Mouse (Mus musculus) liver, postnatal 0 days (tissue): ENCODE data around the gene Actc1. TPM values are rescaled to one million over a fixed set of nuclear protein-coding genes. Genes with fewer than 3 reads are reported as not detected.
A peak's percentile ranks its signal among the peaks of the same experiment; 100 is the strongest.

Experiments
- ATAC-seq: fragments of 200-750 bp; cut with Nextera tagmentation; 2 replicates; pipeline ENCODE4 v1.8.0; 2017; ENCODE audit warnings: mild to moderate bottlenecking, moderate library complexity
- DNase-seq: peaks from one replicate; pipeline ENCODE4 v3.0.0-alpha.2; 2016
- H3K27ac ChIP-seq: fragments of 300-500 bp; sonication (generic); 2 replicates; pipeline ENCODE4 v1.5.1; 2014; ENCODE audit warnings: antibody characterized with exemption, moderate library complexity, mild to moderate bottlenecking, low read depth
- H3K27me3 ChIP-seq: fragments of 300-500 bp; sonication (generic); 2 replicates; pipeline ENCODE4 v1.6.1; 2014; ENCODE audit warnings: low read length, control low read depth, mixed read lengths; ENCODE audit not compliant: insufficient read depth
- H3K36me3 ChIP-seq: fragments of 300-500 bp; sonication (generic); replicated peaks from 2 replicates; pipeline ENCODE4 v1.6.1; 2014; ENCODE audit warnings: mild to moderate bottlenecking, control low read depth, low read length, moderate library complexity, mixed read lengths; ENCODE audit not compliant: insufficient read depth
- H3K4me1 ChIP-seq: fragments of 300-500 bp; sonication (generic); 2 replicates; pipeline ENCODE4 v1.6.1; 2014; ENCODE audit warnings: antibody characterized with exemption, mild to moderate bottlenecking, control low read depth; ENCODE audit not compliant: insufficient read depth
- H3K4me2 ChIP-seq: fragments of 300-500 bp; sonication (generic); 2 replicates; pipeline ENCODE4 v1.6.1; 2014; ENCODE audit warnings: low read depth, mild to moderate bottlenecking, low read length, moderate library complexity, mixed read lengths
- H3K4me3 ChIP-seq: fragments of 300-500 bp; sonication (generic); 2 replicates; pipeline ENCODE4 v1.5.1; 2014; ENCODE audit warnings: low read depth, low read length
- H3K9ac ChIP-seq: fragments of 300-500 bp; sonication (generic); replicated peaks from 2 replicates; pipeline ENCODE4 v1.6.1; 2014; ENCODE audit warnings: mild to moderate bottlenecking, moderate library complexity
- H3K9me3 ChIP-seq: fragments of 300-500 bp; sonication (generic); 2 replicates; pipeline ENCODE4 v1.6.1; 2016; ENCODE audit warnings: mild to moderate bottlenecking, control low read depth, low read length, mixed read lengths
- CTCF ChIP-seq: sonication (generic); IDR thresholded peaks from 2 replicates; pipeline ENCODE4 v1.5.1; 2016; ENCODE audit warnings: antibody characterized with exemption, low read depth
- EP300 ChIP-seq: IDR thresholded peaks from 2 replicates; pipeline ENCODE4 v1.6.1; 2016; ENCODE audit warnings: antibody characterized with exemption, low read depth, mild to moderate bottlenecking
- WGBS: fragments of 180-500 bp; shearing (Covaris S2); extraction: QIAGEN DNeasy Blood & Tissue Kit; methylation state at CpG from one replicate; pipeline ENCODE4 v1.1.7; 2014; ENCODE audit not compliant: insufficient replicate concordance; 5-methylcytosine and 5-hydroxymethylcytosine counted together
- polyA plus RNA-seq: library from polyadenylated mRNA; unstranded; fragments of >200 nt; fragmentation: Nextera tagmentation; extraction: Ambion mirVana; gene quantifications from 2 replicates; pipeline ENCODE4 v1.2.1, GENCODE M21; 2015

Actc1 gene
- polyA plus RNA-seq, 1 experiment from 2014 or later: 1.1 TPM

- DNase-seq (no peak), ATAC-seq (no peak)
- no peaks in the 10 kb centered on the region for H3K4me1 ChIP-seq
- H3K9ac ChIP-seq: no peak overlapping the region
- H3K4me3 ChIP-seq: no peak overlapping the region
- no peak overlapping the region for H3K27ac ChIP-seq
- 37% methylated on average over 1 of the region's 1 CpGs for WGBS
- H3K36me3 ChIP-seq: peaks cover 10% of the 10 kb centered on the region
- no peak overlapping the region for H3K4me2 ChIP-seq
- no peaks in the 10 kb centered on the region for H3K9me3 ChIP-seq
- no peaks in the 10 kb centered on the region for H3K27me3 ChIP-seq
- TF ChIP-seq CTCF: no peak
- TF ChIP-seq EP300: no peak
Measured at GRCm38 (mm10) chr2:114096570-114096969, 43.2 kb upstream of the Actc1 start.

- Histone ChIP-seq H3K4me1 (no peaks in the 10 kb centered on the region), H3K4me3 (no peak overlapping the region), H3K9me3 (no peaks in the 10 kb centered on the region), H3K27me3 (no peaks in the 10 kb centered on the region), H3K9ac (no peak overlapping the region), H3K36me3 (no peaks in the 10 kb centered on the region; the same call in 1 of the 2 replicates), H3K27ac (no peak overlapping the region), H3K4me2 (no peak overlapping the region)
- DNase-seq (no peak), ATAC-seq (no peak)
- WGBS: 66% methylated on average over 5 of the region's 5 CpGs
- TF ChIP-seq CTCF: no peak
- no peak for TF ChIP-seq EP300
Measured at GRCm38 (mm10) chr2:114095348-114095747, 42.0 kb upstream of the Actc1 start.

- Histone ChIP-seq H3K36me3 (no peaks in the 10 kb centered on the region), H3K9ac (no peak overlapping the region), H3K4me2 (no peak overlapping the region), H3K4me3 (no peak overlapping the region), H3K27ac (no peak overlapping the region), H3K27me3 (no peaks in the 10 kb centered on the region), H3K9me3 (no peaks in the 10 kb centered on the region), H3K4me1 (no peaks in the 10 kb centered on the region)
- ATAC-seq: no peak
- DNase-seq: no peak
- 80% methylated on average over 1 of the region's 1 CpGs for WGBS
- TF ChIP-seq CTCF: no peak
- no peak for TF ChIP-seq EP300
Measured at GRCm38 (mm10) chr2:114094696-114095095, 41.3 kb upstream of the Actc1 start.

- no peak for ATAC-seq
- no peaks in the 10 kb centered on the region for H3K36me3 ChIP-seq
Measured at GRCm38 (mm10) chr2:114093577-114093976, 40.2 kb upstream of the Actc1 start.

GRCm38 (mm10) chr2:114089862-114090261, 36.5 kb upstream of the Actc1 start:
- ATAC-seq (peak; percentile 96), DNase-seq (peak; percentile 23)
- WGBS: 69% methylated on average over 3 of the region's 3 CpGs

More at GRCm38 (mm10) chr2:114093577-114093976, 40.2 kb upstream of the Actc1 start:
- TF ChIP-seq EP300 (no peak), CTCF (no peak)
- no peak for DNase-seq
- no peak overlapping the region for H3K27ac ChIP-seq
- H3K4me2 ChIP-seq: no peak overlapping the region
- H3K9me3 ChIP-seq: no peaks in the 10 kb centered on the region
- no peak overlapping the region for H3K4me3 ChIP-seq
- no peaks in the 10 kb centered on the region for H3K27me3 ChIP-seq
- H3K9ac ChIP-seq: no peak overlapping the region
- no peaks in the 10 kb centered on the region for H3K4me1 ChIP-seq
- WGBS: 71% methylated on average over 9 of the region's 9 CpGs

GRCm38 (mm10) chr2:114087271-114087670, 33.9 kb upstream of the Actc1 start:
- Histone ChIP-seq H3K4me3 (no peak overlapping the region), H3K27me3 (no peaks in the 10 kb centered on the region), H3K27ac (no peak overlapping the region), H3K9ac (no peak overlapping the region), H3K4me2 (no peak overlapping the region), H3K9me3 (no peaks in the 10 kb centered on the region), H3K36me3 (no peaks in the 10 kb centered on the region), H3K4me1 (no peaks in the 10 kb centered on the region)
- 59% methylated on average over 1 of the region's 1 CpGs for WGBS
- TF ChIP-seq CTCF (no peak), EP300 (no peak)
- no peak for DNase-seq
- ATAC-seq: no peak

More at GRCm38 (mm10) chr2:114089862-114090261, 36.5 kb upstream of the Actc1 start:
- no peak overlapping the region for H3K9ac ChIP-seq
- H3K36me3 ChIP-seq: no peaks in the 10 kb centered on the region
- no peaks in the 10 kb centered on the region for H3K4me1 ChIP-seq
- no peaks in the 10 kb centered on the region for H3K9me3 ChIP-seq
- H3K4me2 ChIP-seq: no peak overlapping the region
- H3K4me3 ChIP-seq: no peak overlapping the region
- H3K27me3 ChIP-seq: no peaks in the 10 kb centered on the region
- no peak for TF ChIP-seq CTCF
- peak; percentile 77 for TF ChIP-seq EP300
- H3K27ac ChIP-seq: peak overlapping the region; percentile 17; the same call in 1 of the 2 replicates

- DNase-seq: no peak
- TF ChIP-seq CTCF: no peak
- TF ChIP-seq EP300: no peak
- WGBS: 86% methylated on average over 2 of the region's 2 CpGs
Measured at GRCm38 (mm10) chr2:114071876-114072275, 18.5 kb upstream of the Actc1 start.

More at GRCm38 (mm10) chr2:114071876-114072275, 18.5 kb upstream of the Actc1 start:
- H3K27ac ChIP-seq: no peak overlapping the region
- no peak overlapping the region for H3K4me3 ChIP-seq
- no peaks in the 10 kb centered on the region for H3K9me3 ChIP-seq
- no peak overlapping the region for H3K9ac ChIP-seq
- ATAC-seq: no peak
- H3K4me1 ChIP-seq: no peaks in the 10 kb centered on the region
- H3K4me2 ChIP-seq: no peak overlapping the region
- no peaks in the 10 kb centered on the region for H3K27me3 ChIP-seq
- H3K36me3 ChIP-seq: no peaks in the 10 kb centered on the region
